Mouse (Mus musculus) megakaryocyte-erythroid progenitor cell, adult 5-6 weeks (primary cell): ENCODE results near the gene Aff1. TPM values are rescaled to one million over a fixed set of nuclear protein-coding genes. Genes with fewer than 3 reads are reported as not detected.

Source experiments
- ATAC-seq: replicated peaks from 2 replicates; pipeline ENCODE4 v1.8.0; 2016; ENCODE audit warnings: mild to moderate bottlenecking, inconsistent platforms; ENCODE audit not compliant: severe bottlenecking, poor library complexity, low FRiP score, low TSS enrichment
- total RNA-seq, 2 experiments: library from RNA; stranded (forward) in 1 of 2; stranded (reverse) in 1 of 2; fragments of 200-1000, 215-1000 nt in 1 of 2; fragments of >200 nt in 1 of 2; fragmentation: Nextera tagmentation in 1 of 2; gene quantifications; 2 replicates each; pipeline ENCODE4 v1.2.3; 2014 to 2017

Gene Aff1
- total RNA-seq (2014; fragmentation: Nextera tagmentation), result 52.5 and 58.0 TPM in 2 replicates
- 15.6 and 16.7 TPM in 2 replicates for total RNA-seq (2017)

DNA sequence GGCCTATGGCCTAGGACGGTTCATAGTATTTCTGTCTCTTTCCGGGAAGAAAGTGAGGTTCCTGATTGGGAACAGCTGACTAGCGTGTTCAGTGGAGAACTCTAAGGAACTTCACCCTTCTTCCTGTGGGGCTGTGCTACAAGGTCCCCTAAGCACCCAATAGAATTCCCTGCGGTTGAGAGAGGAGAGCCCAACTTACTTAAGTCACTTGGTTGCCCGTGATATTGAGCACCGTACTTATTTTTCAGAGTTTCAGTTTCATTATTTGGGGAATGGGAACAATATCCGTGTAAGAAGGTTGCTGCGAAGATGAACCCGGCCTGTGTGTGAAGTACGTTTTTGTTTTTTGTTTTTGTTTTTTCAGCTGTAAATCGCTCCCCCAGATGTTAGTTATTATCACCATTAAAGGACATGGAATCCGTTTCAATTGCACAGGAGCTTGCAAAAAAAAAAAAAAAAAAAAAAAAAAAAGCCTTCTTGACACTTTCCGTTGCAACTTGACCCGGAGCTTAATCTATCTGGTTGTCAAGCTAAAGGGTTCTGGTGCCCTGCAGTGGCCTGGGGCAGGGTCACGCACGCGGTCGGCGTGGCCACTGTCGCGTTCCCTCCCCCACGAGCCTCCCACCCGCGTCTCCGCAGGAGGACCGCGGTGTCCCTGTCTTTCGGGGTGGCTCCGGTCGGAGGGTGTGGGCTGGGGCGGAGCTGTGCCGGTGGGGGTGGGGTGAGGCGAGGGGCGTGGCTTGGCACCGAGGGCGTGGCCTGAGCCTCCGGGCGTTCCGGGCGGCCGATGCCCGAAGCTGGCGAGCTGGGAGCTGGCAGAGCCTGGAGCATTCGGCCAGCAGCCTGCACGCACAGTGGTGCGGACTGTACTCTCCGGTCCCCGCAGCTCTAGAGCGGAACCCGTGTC is at the start of gene Aff1:
Gene Aff1, plus strand, starts transcription at position 751 of the 907 bp plus-strand sequence.
- ATAC-seq, result peak; percentile 90

DNA sequence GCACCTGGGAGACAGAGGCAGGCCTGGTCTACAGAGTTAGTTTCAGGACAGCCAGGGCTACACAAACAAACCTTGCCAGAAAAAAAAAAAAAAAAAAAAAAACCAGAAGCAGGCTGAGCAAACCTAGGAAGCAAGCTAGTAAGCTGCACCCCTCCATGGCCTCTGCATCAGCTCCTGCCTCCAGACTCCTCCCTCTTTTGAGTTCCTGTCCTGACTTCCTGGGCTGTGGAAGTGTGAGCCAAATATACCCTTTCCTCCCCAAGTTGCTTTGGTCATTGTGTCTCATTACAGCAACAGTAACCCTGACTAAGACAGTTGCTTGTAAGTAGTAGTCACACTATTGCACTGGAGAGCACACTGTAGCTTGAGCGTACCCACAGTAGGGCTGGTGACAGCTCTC is 48.0 kb upstream of the Aff1 start:
- ATAC-seq, result no peak

DNA sequence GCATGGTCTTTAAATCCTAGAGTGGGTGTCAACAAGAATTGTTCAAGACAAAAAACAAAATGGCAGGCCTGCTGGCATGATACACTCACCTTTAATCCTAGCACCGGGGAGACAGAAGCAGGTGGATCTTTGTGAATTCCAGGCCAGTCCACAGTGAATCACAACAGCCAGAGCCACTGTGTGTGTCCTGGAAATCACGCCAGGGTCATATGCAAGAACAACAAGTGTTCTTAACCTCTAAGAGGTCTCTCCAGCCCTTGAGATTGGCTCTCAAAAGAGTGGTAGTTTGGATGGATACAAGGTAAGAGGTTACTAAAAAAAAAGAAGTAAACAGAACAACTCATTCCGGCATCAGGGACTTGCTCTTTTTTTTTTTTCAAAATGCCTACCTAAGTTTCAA is 44.9 kb upstream of the Aff1 start:
- no peak for ATAC-seq

DNA sequence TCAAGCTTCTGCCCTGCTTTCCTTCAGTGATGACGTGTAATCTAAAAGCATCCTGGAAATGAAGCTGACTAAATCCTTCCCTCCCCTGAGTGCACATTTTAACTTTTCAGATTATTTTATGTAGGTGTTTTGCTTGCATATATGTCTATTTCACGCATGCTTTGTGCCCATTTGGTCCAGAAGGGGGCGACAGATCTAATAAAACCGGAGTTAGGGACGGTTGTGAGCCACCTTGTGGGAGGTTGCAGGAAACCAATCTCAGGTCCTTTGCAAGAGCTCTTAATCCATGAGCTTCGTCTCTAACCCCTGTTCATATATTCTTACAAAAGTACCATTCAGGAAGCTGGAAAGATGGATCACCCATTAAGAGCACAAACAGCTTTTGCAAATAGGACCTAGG is 37.9 kb upstream of the Aff1 start:
- ATAC-seq, result peak; percentile 54

DNA sequence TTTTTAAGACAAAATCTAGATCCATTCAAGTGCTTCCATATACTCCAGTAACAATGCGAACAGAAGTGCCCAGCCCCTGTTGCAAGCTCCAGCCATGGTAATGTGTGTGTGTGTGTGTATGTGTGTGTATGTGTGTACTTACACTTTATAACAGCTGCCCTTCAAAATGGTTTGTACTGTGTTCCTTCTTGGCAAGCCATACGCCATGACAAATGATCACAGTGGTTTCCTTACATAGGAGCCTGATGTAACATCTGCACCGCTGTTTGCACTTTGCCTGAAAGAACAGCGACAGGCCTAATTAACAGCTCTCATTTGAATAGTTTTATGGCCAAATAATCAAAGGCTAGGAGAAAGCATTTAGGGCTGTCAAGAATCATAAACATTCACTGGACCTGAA is 37.4 kb upstream of the Aff1 start:
- ATAC-seq, result no peak

DNA sequence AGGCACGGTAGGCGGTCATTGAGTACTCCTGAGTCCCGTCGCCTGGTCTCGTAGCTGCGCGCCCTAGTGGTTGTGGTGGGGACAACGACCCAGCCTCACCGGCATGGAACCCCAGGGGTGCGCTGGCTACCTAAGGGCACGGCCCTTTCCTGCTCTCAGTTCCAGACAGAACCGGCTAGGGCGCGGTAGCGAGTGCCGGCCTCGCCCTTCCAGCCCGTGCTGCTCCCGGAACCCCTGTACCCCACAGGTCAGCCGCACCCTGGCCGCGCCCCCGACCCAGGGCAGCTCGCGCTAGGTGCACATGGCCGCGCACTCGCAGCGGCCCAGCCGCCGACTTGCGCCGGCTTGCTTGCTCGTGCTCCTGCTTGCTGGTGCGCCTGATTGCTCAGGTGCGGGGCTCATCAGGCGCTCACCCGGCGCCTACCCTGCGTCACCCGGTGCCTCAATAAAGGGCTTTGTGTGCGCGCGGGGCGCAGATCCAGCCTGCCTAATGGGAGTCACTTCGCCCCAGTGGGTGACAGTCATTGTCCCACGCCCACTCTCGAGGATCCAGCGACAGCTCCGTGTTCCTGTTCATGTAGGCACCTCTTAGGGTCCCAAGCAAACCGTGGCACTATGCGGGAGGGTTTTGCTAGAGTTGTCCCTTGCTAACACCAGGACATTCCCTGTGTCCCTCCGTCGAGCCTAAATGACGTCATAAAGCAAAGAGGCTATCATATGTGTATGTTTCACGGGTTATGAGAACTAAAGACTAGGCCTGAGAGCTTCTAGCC is 36.6 kb upstream of the Aff1 start, which contains the start of gene 1700016H13Rik:
Gene 1700016H13Rik, minus strand, starts transcription at position 665 of the 773 bp plus-strand sequence.
- peak; percentile 91 for ATAC-seq

DNA sequence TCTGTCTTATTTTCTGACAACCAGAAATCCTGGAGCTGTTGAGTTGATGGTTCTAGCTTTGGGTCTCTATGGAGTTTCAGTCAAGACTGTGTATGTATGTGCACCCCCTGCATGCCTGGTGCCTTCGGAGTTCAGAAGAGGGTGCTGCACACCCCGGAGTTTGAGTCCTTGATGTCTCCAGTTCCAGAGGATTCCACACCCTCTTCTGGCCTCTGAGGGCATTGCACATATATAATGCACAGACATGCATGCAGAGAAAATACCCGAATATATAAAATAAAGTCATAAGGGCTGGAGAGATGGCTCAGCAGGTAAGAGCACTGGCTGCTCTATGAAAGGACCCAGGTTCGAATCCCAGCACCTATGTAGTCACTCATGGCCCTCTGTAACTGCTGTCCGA is 33.3 kb upstream of the Aff1 start:
- peak; percentile 49; the same call in 1 of the 2 replicates for ATAC-seq

DNA sequence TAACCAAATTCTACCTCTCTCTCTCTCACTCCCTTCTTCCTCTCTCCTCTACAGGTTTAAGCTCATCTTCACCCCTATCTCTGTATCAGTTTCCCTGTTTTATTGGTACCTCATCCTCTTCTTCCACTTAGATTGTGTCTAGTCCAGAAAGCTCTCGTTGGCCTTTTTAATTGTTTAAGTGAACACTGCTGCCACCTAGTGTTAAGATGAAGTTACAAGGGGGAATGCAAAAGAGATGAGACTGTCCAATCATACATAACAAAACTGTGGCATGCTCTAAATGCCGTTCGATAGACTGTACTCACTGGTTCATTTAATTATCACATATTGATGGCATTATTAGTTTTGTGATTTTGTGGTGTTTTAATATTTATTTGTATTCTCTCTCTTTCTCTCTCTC is 32.6 kb upstream of the Aff1 start:
- ATAC-seq, result peak; percentile 46

DNA sequence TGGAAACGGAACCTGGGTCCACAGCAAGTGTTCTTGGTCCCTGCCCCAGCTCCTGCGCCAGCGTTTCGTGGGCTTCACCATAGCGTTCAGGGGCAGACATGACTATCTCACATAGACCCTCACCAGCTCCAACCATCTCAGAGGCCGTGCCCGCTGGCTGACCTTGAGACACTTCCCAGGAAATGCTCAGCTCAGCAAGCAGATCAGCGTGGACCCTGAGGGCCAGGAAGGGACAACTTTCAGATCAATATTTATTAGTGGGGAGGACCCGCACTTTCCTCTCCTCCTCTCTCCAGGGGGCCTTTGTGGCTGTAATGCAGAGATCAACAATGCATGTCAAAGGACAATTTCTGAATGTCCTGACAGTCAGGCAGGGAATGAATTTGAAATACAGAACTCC is 27.2 kb upstream of the Aff1 start:
- ATAC-seq, result no peak

DNA sequence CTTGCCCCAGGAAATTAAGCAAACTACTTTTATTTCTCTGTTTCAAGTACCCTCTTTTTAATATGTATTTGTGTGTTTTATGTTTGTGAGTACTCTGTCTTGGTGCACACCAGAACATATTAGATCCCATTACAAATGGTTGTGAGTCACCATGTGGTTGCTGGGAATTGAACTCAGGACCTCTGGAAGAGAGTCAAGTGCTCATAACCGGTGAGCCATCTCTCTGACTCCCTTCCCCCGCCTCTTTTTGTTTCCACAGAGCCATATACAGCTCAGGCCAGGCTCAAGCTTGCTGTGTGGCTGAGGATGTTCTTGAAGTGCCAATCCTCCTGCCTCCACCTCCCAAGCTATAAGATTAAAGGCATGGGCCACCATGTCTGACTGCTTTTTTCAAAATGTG is 26.3 kb upstream of the Aff1 start:
- ATAC-seq, result no peak

DNA sequence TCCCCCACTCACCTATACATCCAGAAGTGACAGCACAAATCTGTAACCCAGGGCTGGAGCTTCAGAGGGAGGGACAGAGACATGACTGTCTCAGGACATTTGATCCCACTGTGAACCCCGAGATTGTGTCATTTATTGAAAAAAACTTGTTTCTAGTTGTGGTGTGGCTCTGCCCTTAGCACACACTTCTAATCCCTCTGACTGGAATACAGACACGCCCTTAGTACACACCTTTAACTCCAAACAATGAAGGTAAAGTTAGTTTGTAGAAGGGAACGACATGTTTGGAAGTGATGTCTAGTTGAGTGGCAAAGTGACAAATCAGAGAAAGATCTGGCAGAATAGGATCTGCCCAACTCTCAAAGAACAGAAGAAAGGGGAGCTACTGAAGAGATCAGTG is 20.3 kb upstream of the Aff1 start:
- no peak for ATAC-seq

DNA sequence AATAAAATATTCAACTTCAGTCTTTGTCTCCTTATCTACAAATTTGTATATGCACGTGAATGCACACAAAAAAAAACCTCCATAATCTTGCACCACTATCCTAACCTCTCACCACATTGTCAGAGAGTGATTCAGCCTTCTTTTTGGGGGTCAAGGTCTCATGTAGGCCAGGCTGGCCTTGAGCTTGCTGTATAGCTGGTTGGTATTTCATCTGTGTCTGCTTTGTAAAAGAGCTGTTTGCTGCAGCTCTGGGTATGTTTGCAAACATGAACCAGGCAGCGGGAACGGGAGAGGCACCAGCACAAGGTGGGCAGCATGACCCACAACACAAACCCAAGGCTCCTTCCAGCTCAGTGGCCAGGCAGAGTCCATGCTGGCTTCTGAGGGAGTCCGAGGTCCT is 18.6 kb upstream of the Aff1 start:
- no peak for ATAC-seq

DNA sequence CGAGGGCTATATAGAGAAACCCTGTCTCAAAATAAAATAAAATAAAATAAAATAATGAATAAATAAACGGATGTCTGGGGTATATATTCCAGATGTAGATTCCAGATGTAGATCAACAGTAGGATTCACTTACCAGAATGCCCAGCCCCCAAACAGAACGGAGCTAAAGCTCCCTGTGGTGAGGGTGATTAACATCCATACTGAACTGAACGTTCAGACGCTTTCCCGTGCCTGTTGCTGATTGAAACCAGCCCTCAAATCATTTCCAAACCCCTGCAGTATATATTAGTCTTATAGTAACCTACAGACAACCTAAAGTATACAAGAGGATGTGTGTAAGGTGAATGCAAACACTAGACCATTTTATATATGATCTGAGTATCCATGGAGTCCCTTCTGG is 17.7 kb upstream of the Aff1 start:
- no peak for ATAC-seq

DNA sequence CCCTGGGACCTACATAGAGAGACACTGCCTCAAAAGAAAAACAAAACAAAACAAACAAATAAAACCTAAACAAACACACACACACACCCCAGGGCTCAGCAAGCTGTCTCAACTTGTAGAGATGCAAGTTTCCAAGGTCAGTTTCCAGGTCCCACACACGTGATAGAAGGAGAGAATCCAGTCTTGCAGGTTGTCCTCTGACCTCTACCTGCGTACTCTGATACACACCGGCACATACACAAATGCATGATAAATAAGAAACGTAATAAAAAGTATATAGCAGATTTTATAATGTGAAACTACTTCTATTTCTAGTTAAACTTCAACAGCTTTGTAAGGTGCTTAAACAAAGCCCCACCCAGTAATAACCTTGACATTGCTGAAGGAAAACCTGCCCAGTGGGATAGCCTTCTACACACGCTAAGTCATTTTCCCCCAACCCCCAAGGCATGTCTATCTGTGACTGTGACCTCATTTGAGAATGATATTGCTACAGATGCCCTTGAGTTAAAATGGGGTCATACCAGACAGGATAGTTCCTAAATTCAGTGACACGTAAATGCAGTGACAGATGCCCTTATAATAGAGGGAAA is 15.8 kb upstream of the Aff1 start:
- ATAC-seq, result no peak

DNA sequence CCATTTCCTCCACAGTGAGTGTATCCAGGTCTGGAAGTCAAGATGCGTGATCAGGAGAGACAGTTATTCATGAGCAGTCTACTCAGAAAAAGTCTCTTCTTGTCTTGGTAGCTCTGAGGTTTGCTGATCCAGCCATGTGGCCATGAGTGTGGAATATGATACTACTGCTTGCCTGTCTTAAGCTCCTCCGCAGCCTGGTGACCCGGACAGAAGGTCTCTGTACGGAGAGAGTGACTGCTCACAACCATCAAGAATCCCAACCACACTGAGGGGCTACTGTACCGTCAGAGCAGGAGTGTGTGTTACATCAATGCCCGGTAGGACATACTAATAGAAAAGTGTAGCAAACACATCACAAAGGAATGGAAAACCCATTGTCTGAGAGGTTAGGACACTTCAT is 14.3 kb upstream of the Aff1 start:
- no peak for ATAC-seq

DNA sequence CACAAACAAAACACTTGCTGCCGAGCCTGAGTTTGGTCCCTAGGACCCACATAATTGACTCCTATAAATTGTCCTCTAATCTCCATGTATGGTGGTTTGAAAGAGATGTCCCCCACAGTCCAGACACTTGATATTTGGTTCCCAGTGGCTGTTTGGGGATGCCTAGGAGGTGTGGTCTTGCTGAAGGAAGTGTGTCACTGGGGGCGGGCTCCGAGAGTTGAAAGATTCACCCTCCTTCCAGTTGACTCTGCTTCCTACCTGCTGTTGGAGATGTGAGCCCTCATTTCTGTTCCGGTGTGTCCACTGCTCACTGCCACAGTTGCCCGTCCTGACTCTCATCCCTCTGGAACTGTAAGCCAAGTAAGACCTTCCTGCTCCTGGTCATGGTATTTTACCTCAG is 13.2 kb upstream of the Aff1 start:
- no peak for ATAC-seq

DNA sequence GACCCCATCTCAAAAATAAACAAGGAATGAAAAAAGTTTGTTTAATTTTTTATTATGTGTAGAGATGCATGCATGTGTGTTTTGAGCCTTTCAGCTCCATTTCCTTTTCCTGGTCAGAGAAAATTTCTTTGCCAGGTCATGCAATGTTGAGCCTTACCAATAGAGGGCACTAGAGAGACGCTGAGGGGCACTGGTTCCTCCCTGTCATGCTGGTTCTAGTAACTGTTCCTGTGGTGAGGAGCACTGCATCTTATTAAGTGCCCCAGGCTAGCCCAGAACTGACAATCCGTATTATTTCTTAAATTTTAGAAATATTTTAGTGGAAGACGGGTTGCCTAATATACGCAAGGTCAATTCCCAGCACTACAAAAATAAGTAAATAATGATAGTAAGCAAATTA is 11.8 kb upstream of the Aff1 start:
- ATAC-seq, result peak; percentile 89

DNA sequence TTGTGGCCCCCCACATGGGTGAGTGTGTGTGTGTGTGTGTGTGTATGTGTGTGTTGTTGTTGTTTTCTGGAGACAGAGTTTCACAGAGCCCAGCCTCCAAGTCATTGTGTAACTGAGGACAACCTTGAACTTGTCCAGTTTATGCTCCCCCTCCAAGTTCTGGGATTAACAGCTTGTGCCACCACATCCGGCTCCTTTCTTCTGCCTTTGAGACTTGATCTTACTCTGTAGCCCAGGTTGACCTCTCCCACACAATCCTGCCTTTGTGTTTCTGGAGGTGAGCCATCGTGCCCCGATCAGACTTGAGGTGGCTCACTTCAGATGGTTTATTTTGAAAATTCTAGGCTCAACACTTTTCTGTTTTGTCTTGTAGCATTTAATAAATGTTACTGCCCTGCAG is 10.3 kb upstream of the Aff1 start:
- ATAC-seq, result no peak

DNA sequence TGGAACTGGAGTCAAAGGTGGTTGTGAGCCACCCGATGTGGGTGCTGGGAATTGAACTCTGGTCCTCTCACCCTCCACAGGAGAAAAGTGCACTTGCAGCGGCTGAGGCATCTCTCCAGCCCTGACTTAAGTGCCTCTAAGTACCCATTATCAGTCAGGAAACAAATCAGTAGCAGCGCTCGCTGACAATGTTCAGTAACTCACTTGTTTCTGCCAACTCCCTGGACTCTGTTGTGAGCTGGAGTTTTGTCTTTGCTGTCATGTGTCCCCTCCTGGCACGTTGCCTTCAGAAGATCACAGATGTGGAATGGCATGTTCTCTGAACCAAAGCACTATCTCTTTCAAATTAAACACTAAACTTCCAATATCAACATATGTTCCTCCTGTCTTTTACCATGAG is 2.5 kb upstream of the Aff1 start:
- ATAC-seq, result no peak

DNA sequence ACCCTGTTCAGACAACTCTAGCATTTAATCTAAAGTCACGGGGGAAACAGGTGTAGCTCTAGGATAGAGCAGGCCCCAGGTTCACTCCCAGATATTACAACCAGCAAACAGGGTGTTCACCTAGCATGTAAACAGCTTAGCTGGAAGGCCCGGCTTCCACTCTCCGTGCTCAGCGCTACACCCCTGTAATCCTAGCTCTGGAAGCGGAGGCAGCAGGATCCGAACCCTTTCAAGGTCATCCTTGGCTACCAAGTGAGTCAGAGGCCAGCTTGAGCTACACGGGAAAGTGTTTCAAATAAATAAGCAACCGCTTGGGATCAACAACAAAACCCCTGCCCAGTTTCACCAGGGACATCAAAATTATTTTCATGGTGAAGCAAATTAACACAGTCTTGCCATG is 2.0 kb upstream of the Aff1 start:
- ATAC-seq, result no peak
